Mouse (Mus musculus) embryonic facial prominence, embryonic 10.5 days (tissue): ENCODE measurements around the gene Lrrc4c. TPM values are rescaled to one million over a fixed set of nuclear protein-coding genes. Genes with fewer than 3 reads are reported as not detected.

Source experiments
- DNase-seq: peaks from one replicate; pipeline ENCODE4 v3.0.0-alpha.2; 2017; ENCODE audit warnings: low spot score
- H3K27ac ChIP-seq: fragments of 300-500 bp; sonication (generic); replicated peaks from 2 replicates; pipeline ENCODE4 v1.5.1; 2016; ENCODE audit warnings: mild to moderate bottlenecking
- H3K27me3 ChIP-seq: fragments of 300-500 bp; sonication (generic); replicated peaks from 2 replicates; pipeline ENCODE4 v1.6.1; 2016; ENCODE audit warnings: low read depth, mild to moderate bottlenecking; ENCODE audit not compliant: poor library complexity, severe bottlenecking
- H3K36me3 ChIP-seq: fragments of 300-500 bp; sonication (generic); replicated peaks from 2 replicates; pipeline ENCODE4 v1.6.1; 2016; ENCODE audit warnings: mild to moderate bottlenecking, moderate library complexity
- H3K4me1 ChIP-seq: fragments of 300-500 bp; sonication (generic); 2 replicates; pipeline ENCODE4 v1.6.1; 2016
- H3K4me3 ChIP-seq: fragments of 300-500 bp; sonication (generic); 2 replicates; pipeline ENCODE4 v1.5.1; 2016; ENCODE audit warnings: mild to moderate bottlenecking, moderate library complexity
- H3K9me3 ChIP-seq: fragments of 300-500 bp; sonication (generic); 2 replicates; pipeline ENCODE4 v1.6.1; 2016; ENCODE audit warnings: mild to moderate bottlenecking
- WGBS: fragments of 180-500 bp; shearing (Covaris S2); methylation state at CpG from one replicate; pipeline ENCODE4 v1.1.7; 2016; 5-methylcytosine and 5-hydroxymethylcytosine counted together
- polyA plus RNA-seq: library from polyadenylated mRNA; unstranded; fragments of >200 nt; fragmentation: Nextera tagmentation; extraction: Ambion mirVana; gene quantifications from 2 replicates; pipeline ENCODE4 v1.2.1, GENCODE M21; 2016

Lrrc4c gene
- polyA plus RNA-seq, 1 experiment from 2014 or later, result 0.69 TPM

DNA sequence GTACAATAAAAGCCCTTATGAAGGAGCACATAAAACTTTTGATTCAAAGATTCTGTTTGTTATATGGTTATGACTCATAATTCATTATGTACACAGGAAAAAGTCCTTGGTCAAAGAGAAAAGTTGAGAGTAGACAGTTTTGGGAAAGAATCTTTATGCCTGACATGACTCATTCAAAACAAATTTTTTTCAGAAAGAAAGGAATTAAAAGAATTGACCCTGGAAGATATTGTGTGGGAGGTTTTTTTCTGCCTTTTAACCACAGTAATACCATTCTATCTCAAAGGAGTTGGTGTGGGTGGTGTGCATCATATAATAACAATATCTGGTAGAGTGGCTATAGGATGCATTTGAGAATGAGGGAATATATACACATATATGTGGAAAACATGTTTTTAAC lies 418.1 kb downstream of the Lrrc4c start:
- Histone ChIP-seq H3K27me3 (no peaks in the 10 kb centered on the region), H3K36me3 (no peaks in the 10 kb centered on the region), H3K27ac (no peak overlapping the region), H3K4me3 (no peak overlapping the region), H3K9me3 (no peaks in the 10 kb centered on the region), H3K4me1 (no peaks in the 10 kb centered on the region)
- DNase-seq, result no peak

GRCm38 (mm10) chr2:96755066-96755465 lies 437.1 kb downstream of the Lrrc4c start:
- H3K27ac ChIP-seq, result no peak overlapping the region
- no peaks in the 10 kb centered on the region for H3K9me3 ChIP-seq
- no peaks in the 10 kb centered on the region for H3K27me3 ChIP-seq
- no peaks in the 10 kb centered on the region for H3K36me3 ChIP-seq
- no peaks in the 10 kb centered on the region for H3K4me1 ChIP-seq
- no peak for DNase-seq
- H3K4me3 ChIP-seq, result no peak overlapping the region

DNA sequence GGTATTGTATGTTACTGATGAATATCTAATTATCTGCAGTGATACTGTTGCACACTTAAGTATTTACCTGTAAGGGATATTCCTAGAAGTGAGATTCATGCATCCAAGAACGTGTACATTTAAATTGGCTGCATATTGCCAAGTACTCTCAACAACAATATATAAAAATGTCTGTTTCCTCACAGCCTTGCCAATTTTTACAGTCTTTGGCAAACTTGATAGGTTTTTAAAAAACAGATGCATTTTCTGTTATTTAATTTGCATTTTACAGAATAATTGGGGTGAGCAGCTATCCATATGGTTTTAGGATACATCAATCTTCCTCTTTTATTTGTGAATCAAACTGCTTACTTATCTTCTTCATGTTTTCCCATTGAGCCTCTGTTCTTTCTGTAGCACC lies 439.7 kb downstream of the Lrrc4c start:
- 77% methylated on average over 1 of the region's 1 CpGs for WGBS
- no peaks in the 10 kb centered on the region for H3K4me1 ChIP-seq
- DNase-seq, result no peak
- H3K4me3 ChIP-seq, result no peak overlapping the region
- no peaks in the 10 kb centered on the region for H3K36me3 ChIP-seq
- H3K27ac ChIP-seq, result no peak overlapping the region
- no peaks in the 10 kb centered on the region for H3K27me3 ChIP-seq
- no peaks in the 10 kb centered on the region for H3K9me3 ChIP-seq

GRCm38 (mm10) chr2:96763538-96763937 lies 445.6 kb downstream of the Lrrc4c start:
- H3K4me1 ChIP-seq, result no peaks in the 10 kb centered on the region
- H3K27ac ChIP-seq, result no peak overlapping the region
- no peak overlapping the region for H3K4me3 ChIP-seq
- WGBS, result 77% methylated on average over 5 of the region's 5 CpGs
- H3K36me3 ChIP-seq, result no peaks in the 10 kb centered on the region
- no peaks in the 10 kb centered on the region for H3K9me3 ChIP-seq
- H3K27me3 ChIP-seq, result no peaks in the 10 kb centered on the region
- no peak for DNase-seq

- Histone ChIP-seq H3K4me1 (no peaks in the 10 kb centered on the region), H3K4me3 (no peak overlapping the region), H3K27ac (no peak overlapping the region), H3K9me3 (no peaks in the 10 kb centered on the region), H3K27me3 (no peaks in the 10 kb centered on the region), H3K36me3 (no peaks in the 10 kb centered on the region)
- no peak for DNase-seq
Measured at GRCm38 (mm10) chr2:96775376-96775775, 457.4 kb downstream of the Lrrc4c start.

DNA sequence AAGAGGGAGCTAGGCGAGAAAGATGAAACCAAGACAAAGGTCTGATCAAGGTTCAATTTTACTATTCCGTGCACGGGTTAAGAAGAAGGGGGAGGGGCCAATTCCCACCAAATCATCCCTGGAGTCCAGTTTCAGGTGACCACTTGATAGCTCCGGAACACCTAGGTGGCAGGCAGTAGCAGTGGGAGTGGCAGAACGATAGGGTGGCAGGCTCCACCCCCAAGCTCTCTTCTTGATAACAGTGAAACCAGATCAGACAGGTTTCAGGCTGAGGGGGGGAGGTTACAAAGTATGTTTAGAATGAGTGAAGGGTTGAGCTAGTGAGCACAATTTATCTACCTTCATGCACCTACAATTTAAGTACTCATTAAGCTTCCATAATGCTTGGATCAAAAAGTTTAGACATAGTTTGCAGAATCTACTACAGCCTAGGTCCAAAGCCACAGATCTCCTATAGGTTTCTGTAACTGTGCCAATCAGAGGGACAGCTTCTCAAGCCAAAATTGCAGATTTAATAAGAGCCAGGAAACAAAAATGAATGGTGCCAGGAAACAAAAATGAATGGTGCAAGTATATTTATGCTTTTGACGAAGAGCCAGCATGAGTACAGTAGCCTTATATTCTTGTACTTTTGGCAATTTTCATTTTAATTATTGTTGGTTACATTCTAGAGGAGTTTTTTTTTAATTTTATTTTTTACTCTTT lies 478.9 kb downstream of the Lrrc4c start:
- no peak overlapping the region for H3K4me3 ChIP-seq
- H3K9me3 ChIP-seq, result no peaks in the 10 kb centered on the region
- no peaks in the 10 kb centered on the region for H3K27me3 ChIP-seq
- H3K27ac ChIP-seq, result no peak overlapping the region
- no peak for DNase-seq
- WGBS, result 33% methylated on average over 6 of the region's 6 CpGs
- H3K36me3 ChIP-seq, result no peaks in the 10 kb centered on the region
- no peaks in the 10 kb centered on the region for H3K4me1 ChIP-seq

- Histone ChIP-seq H3K4me1 (no peaks in the 10 kb centered on the region), H3K36me3 (no peaks in the 10 kb centered on the region), H3K27ac (no peak overlapping the region), H3K9me3 (no peaks in the 10 kb centered on the region), H3K27me3 (no peaks in the 10 kb centered on the region), H3K4me3 (no peak overlapping the region)
- WGBS, result 94% methylated on average over 5 of the region's 5 CpGs
- DNase-seq, result no peak
Measured at GRCm38 (mm10) chr2:96850839-96851396, 532.9 kb downstream of the Lrrc4c start.

- 93% methylated on average over 1 of the region's 1 CpGs for WGBS
- no peak overlapping the region for H3K4me3 ChIP-seq
- no peak for DNase-seq
- no peaks in the 10 kb centered on the region for H3K4me1 ChIP-seq
- no peaks in the 10 kb centered on the region for H3K9me3 ChIP-seq
- H3K36me3 ChIP-seq, result no peaks in the 10 kb centered on the region
- no peak overlapping the region for H3K27ac ChIP-seq
- no peaks in the 10 kb centered on the region for H3K27me3 ChIP-seq
Measured at GRCm38 (mm10) chr2:96853797-96854196, 535.8 kb downstream of the Lrrc4c start.

DNA sequence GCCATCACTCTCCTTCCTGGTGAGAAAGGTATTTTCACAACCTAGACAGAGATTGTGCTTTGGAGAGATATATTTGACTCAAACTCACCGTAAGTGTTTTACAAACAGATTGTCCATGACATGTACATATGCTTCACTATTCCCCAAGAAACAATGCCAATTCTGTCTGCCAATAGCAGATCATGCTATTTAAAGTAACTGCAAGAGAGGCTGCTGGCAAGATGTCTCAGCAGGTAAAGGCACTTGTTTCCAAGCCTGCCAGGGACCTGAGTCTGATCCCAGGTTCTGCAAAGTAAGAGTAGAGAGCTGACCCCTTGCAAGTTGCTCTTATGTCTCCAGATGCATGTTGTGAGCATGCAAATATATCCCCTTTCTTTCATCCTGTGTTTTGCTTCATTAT lies 558.1 kb downstream of the Lrrc4c start:
- no peaks in the 10 kb centered on the region for H3K27me3 ChIP-seq
- WGBS, result 96% methylated on average over 1 of the region's 1 CpGs

DNA sequence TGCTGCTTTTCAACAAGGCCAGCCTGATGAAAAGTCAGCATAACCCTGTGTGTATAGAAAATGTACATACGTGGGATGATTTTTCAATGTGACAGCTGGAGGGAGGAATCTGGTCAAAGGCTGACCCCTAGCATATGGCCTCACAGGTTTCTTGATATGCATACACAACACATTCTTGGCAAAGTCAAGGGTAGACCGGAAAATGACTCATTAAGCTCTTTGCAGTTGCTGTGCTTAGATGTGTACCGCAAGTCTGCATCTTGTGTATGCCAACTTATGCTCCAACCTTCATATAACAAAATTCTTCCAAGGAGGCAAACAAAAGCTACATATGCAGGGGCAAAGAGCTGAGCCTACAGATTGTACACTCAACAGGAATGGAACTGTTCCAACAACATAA lies 631.6 kb downstream of the Lrrc4c start:
- Histone ChIP-seq H3K9me3 (no peaks in the 10 kb centered on the region), H3K4me1 (no peaks in the 10 kb centered on the region), H3K4me3 (no peak overlapping the region), H3K36me3 (no peaks in the 10 kb centered on the region), H3K27me3 (no peaks in the 10 kb centered on the region), H3K27ac (no peak overlapping the region)
- 92% methylated on average over 3 of the region's 3 CpGs for WGBS
- no peak for DNase-seq

More for the DNA sequence above, 558.1 kb downstream of the Lrrc4c start:
- no peaks in the 10 kb centered on the region for H3K36me3 ChIP-seq
- no peak for DNase-seq
- no peak overlapping the region for H3K4me3 ChIP-seq
- no peak overlapping the region for H3K27ac ChIP-seq
- H3K9me3 ChIP-seq, result no peaks in the 10 kb centered on the region
- no peaks in the 10 kb centered on the region for H3K4me1 ChIP-seq

DNA sequence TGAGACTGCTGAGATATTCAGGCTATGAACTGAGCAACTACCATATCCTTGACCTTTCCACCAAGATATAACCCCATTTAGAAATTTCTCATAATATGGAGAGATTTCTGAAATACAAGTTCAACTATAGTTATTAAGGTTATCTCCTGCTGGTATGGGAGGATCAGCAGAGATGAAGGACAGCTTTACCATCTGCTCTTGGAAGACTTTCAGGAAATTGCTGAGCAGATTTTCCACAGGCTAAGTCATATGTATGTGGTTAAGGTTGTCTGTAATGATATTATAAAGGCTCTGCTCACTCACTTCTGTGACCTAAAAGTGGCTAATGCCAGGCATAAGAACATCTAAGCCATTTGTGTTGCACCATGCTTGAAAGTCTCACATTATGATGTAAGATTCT lies 681.6 kb downstream of the Lrrc4c start:
- no peaks in the 10 kb centered on the region for H3K9me3 ChIP-seq

GRCm38 (mm10) chr2:97018319-97018718 lies 700.4 kb downstream of the Lrrc4c start:
- H3K27me3 ChIP-seq, result no peaks in the 10 kb centered on the region
- H3K36me3 ChIP-seq, result no peaks in the 10 kb centered on the region
- no peak for DNase-seq
- no peak overlapping the region for H3K27ac ChIP-seq
- 81% methylated on average over 3 of the region's 3 CpGs for WGBS
- no peak overlapping the region for H3K4me3 ChIP-seq
- no peaks in the 10 kb centered on the region for H3K4me1 ChIP-seq
- H3K9me3 ChIP-seq, result no peaks in the 10 kb centered on the region

More for the DNA sequence above, 681.6 kb downstream of the Lrrc4c start:
- Histone ChIP-seq H3K4me3 (no peak overlapping the region), H3K36me3 (no peaks in the 10 kb centered on the region), H3K27me3 (no peaks in the 10 kb centered on the region), H3K27ac (no peak overlapping the region), H3K4me1 (no peaks in the 10 kb centered on the region)
- DNase-seq, result no peak

DNA sequence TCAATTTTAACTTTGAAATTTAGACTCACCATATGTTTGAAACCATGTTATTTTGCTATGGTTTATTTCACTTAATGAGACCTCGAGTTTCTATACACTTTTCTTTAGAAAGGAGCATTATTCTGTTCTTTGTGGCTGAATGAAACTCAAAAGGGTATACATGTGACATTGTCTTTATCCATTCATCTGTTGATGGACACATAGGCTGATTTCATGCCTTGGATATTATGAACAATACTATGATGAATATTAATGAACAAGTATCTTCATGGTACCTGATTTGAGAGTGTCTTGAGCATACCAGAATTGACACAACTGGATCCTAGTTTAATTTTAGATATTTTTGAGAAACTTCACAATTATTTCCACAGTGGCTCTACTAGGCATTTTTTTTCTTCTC lies 709.0 kb downstream of the Lrrc4c start:
- no peak for DNase-seq
- WGBS, result 71% methylated on average over 1 of the region's 1 CpGs
- H3K27me3 ChIP-seq, result no peaks in the 10 kb centered on the region
- no peaks in the 10 kb centered on the region for H3K9me3 ChIP-seq
- H3K27ac ChIP-seq, result no peak overlapping the region
- H3K4me3 ChIP-seq, result no peak overlapping the region
- no peaks in the 10 kb centered on the region for H3K36me3 ChIP-seq
- no peaks in the 10 kb centered on the region for H3K4me1 ChIP-seq
